Mouse (Mus musculus) limb, embryonic 14.5 days (tissue): ENCODE data around the gene Abcg1. TPM values are rescaled to one million over a fixed set of nuclear protein-coding genes. Genes with fewer than 3 reads are reported as not detected.
A peak's percentile ranks its signal among the peaks of the same experiment; 100 is the strongest.

Source experiments
- ATAC-seq: fragments of 200-750 bp; cut with Nextera tagmentation; 2 replicates; pipeline ENCODE4 v1.8.0; 2017; ENCODE audit warnings: low read depth, moderate number of reproducible peaks, moderate TSS enrichment; ENCODE audit not compliant: low FRiP score
- DNase-seq: peaks from one replicate; pipeline ENCODE4 v3.0.0-alpha.2; 2015; ENCODE audit warnings: low spot score
- H3K27ac ChIP-seq: fragments of 300-500 bp; sonication (generic); replicated peaks from 2 replicates; pipeline ENCODE4 v1.5.1; 2014; ENCODE audit warnings: low read depth, mild to moderate bottlenecking, low read length, moderate library complexity, mixed read lengths
- H3K27me3 ChIP-seq: fragments of 300-500 bp; sonication (generic); 2 replicates; pipeline ENCODE4 v1.6.1; 2014; ENCODE audit warnings: low read length, mixed read lengths; ENCODE audit not compliant: control insufficient read depth, insufficient read depth
- H3K36me3 ChIP-seq: fragments of 300-500 bp; sonication (generic); 2 replicates; pipeline ENCODE4 v1.6.1; 2014; ENCODE audit warnings: mild to moderate bottlenecking, low read length, moderate library complexity, mixed read lengths; ENCODE audit not compliant: control insufficient read depth, insufficient read depth
- H3K4me1 ChIP-seq: fragments of 300-500 bp; sonication (generic); 2 replicates; pipeline ENCODE4 v1.6.1; 2014; ENCODE audit warnings: antibody characterized with exemption, low read length, mixed read lengths; ENCODE audit not compliant: control insufficient read depth, insufficient read depth
- H3K4me2 ChIP-seq: fragments of 300-500 bp; sonication (generic); replicated peaks from 2 replicates; pipeline ENCODE4 v1.6.1; 2014; ENCODE audit warnings: low read depth, mild to moderate bottlenecking, low read length, moderate library complexity; ENCODE audit not compliant: severe bottlenecking
- H3K4me3 ChIP-seq: fragments of 300-500 bp; sonication (generic); replicated peaks from 2 replicates; pipeline ENCODE4 v1.5.1; 2014; ENCODE audit warnings: low read length
- H3K9ac ChIP-seq: fragments of 300-500 bp; sonication (generic); 2 replicates; pipeline ENCODE4 v1.6.1; 2014; ENCODE audit warnings: mild to moderate bottlenecking, low read depth, low read length, moderate library complexity; ENCODE audit not compliant: severe bottlenecking
- H3K9me3 ChIP-seq: fragments of 300-500 bp; sonication (generic); 2 replicates; pipeline ENCODE4 v1.6.1; 2016; ENCODE audit warnings: low read length; ENCODE audit not compliant: control insufficient read depth
- POLR2A ChIP-seq: fragments of 200-500 bp; IDR thresholded peaks from 2 replicates; pipeline ENCODE4 v1.8.0; 2012; ENCODE audit warnings: inconsistent platforms, mild to moderate bottlenecking, moderate library complexity, borderline replicate concordance; ENCODE audit not compliant: insufficient read depth, insufficient read length; ENCODE audit errors: extremely low read depth
- WGBS: fragments of 180-500 bp; shearing (Covaris S2); extraction: QIAGEN DNeasy Blood & Tissue Kit; methylation state at CpG from one replicate; pipeline ENCODE4 v1.1.7; 2014; 5-methylcytosine and 5-hydroxymethylcytosine counted together
- polyA plus RNA-seq, 2 experiments: library from polyadenylated mRNA; depleted of rRNA in 1 of 2; stranded (reverse) in 1 of 2; unstranded in 1 of 2; fragments of >200 nt; fragmentation: Nextera tagmentation in 1 of 2; extraction: Ambion mirVana in 1 of 2; gene quantifications; 2 replicates each; pipeline versions ENCODE4 v1.2.1 to v1.2.3; 2012 to 2014

Abcg1 gene
- polyA plus RNA-seq, 2 experiments: 3.4 to 6.8 TPM

GRCm38 (mm10) chr17:31020078-31020477 is 37.4 kb upstream of the Abcg1 start:
- Histone ChIP-seq H3K4me1 (no peaks in the 10 kb centered on the region), H3K36me3 (no peaks in the 10 kb centered on the region), H3K9ac (no peak overlapping the region), H3K27me3 (no peaks in the 10 kb centered on the region), H3K4me3 (no peak overlapping the region), H3K4me2 (no peak overlapping the region), H3K9me3 (no peaks in the 10 kb centered on the region), H3K27ac (no peak overlapping the region)
- ATAC-seq: no peak
- TF ChIP-seq POLR2A: no peak
- 82% methylated on average over 2 of the region's 2 CpGs for WGBS
- no peak for DNase-seq

- Histone ChIP-seq H3K36me3 (no peaks in the 10 kb centered on the region), H3K9ac (no peak overlapping the region), H3K9me3 (no peaks in the 10 kb centered on the region), H3K27ac (no peak overlapping the region), H3K4me3 (no peak overlapping the region), H3K4me1 (no peaks in the 10 kb centered on the region), H3K4me2 (no peak overlapping the region), H3K27me3 (no peaks in the 10 kb centered on the region)
- WGBS: 86% methylated on average over 8 of the region's 8 CpGs
- DNase-seq (no peak), ATAC-seq (no peak)
- no peak for TF ChIP-seq POLR2A
These were observed 36.2 kb upstream of the Abcg1 start for GRCm38 (mm10) chr17:31021276-31021675.

GRCm38 (mm10) chr17:31024125-31024781 is 33.2 kb upstream of the Abcg1 start:
- DNase-seq: no peak
- H3K9me3 ChIP-seq: no peaks in the 10 kb centered on the region
- no peak overlapping the region for H3K4me3 ChIP-seq
- no peak overlapping the region for H3K9ac ChIP-seq
- 64% methylated on average over 7 of the region's 7 CpGs for WGBS
- no peak overlapping the region for H3K27ac ChIP-seq
- TF ChIP-seq POLR2A: no peak
- H3K4me2 ChIP-seq: no peak overlapping the region
- H3K4me1 ChIP-seq: no peaks in the 10 kb centered on the region
- no peaks in the 10 kb centered on the region for H3K27me3 ChIP-seq
- no peak for ATAC-seq
- no peaks in the 10 kb centered on the region for H3K36me3 ChIP-seq

- no peaks in the 10 kb centered on the region for H3K9me3 ChIP-seq
- no peak overlapping the region for H3K4me2 ChIP-seq
- no peak overlapping the region for H3K27ac ChIP-seq
- no peak overlapping the region for H3K9ac ChIP-seq
- no peaks in the 10 kb centered on the region for H3K4me1 ChIP-seq
- TF ChIP-seq POLR2A: no peak
- H3K27me3 ChIP-seq: no peaks in the 10 kb centered on the region
- DNase-seq: no peak
- WGBS: 69% methylated on average over 5 of the region's 5 CpGs
- H3K4me3 ChIP-seq: no peak overlapping the region
- H3K36me3 ChIP-seq: no peaks in the 10 kb centered on the region
- ATAC-seq: no peak
These were observed 32.7 kb upstream of the Abcg1 start for GRCm38 (mm10) chr17:31024782-31025125.

- no peaks in the 10 kb centered on the region for H3K4me1 ChIP-seq
- no peak overlapping the region for H3K4me3 ChIP-seq
- no peaks in the 10 kb centered on the region for H3K9me3 ChIP-seq
- no peaks in the 10 kb centered on the region for H3K36me3 ChIP-seq
- 88% methylated on average over 6 of the region's 6 CpGs for WGBS
- DNase-seq: peak; percentile 24
- H3K4me2 ChIP-seq: no peak overlapping the region
- ATAC-seq: no peak
- no peak for TF ChIP-seq POLR2A
- no peak overlapping the region for H3K27ac ChIP-seq
- H3K27me3 ChIP-seq: no peaks in the 10 kb centered on the region
- H3K9ac ChIP-seq: no peak overlapping the region
These were observed 30.5 kb upstream of the Abcg1 start for GRCm38 (mm10) chr17:31026986-31027385.

GRCm38 (mm10) chr17:31027723-31028122 is 29.8 kb upstream of the Abcg1 start:
- no peaks in the 10 kb centered on the region for H3K9me3 ChIP-seq
- H3K4me3 ChIP-seq: no peak overlapping the region
- DNase-seq (no peak), ATAC-seq (no peak)
- no peak overlapping the region for H3K9ac ChIP-seq
- H3K4me1 ChIP-seq: no peaks in the 10 kb centered on the region
- no peaks in the 10 kb centered on the region for H3K36me3 ChIP-seq
- no peak overlapping the region for H3K27ac ChIP-seq
- WGBS: 85% methylated on average over 6 of the region's 6 CpGs
- no peaks in the 10 kb centered on the region for H3K27me3 ChIP-seq
- TF ChIP-seq POLR2A: no peak
- H3K4me2 ChIP-seq: no peak overlapping the region
